In the genomic region with DNA sequence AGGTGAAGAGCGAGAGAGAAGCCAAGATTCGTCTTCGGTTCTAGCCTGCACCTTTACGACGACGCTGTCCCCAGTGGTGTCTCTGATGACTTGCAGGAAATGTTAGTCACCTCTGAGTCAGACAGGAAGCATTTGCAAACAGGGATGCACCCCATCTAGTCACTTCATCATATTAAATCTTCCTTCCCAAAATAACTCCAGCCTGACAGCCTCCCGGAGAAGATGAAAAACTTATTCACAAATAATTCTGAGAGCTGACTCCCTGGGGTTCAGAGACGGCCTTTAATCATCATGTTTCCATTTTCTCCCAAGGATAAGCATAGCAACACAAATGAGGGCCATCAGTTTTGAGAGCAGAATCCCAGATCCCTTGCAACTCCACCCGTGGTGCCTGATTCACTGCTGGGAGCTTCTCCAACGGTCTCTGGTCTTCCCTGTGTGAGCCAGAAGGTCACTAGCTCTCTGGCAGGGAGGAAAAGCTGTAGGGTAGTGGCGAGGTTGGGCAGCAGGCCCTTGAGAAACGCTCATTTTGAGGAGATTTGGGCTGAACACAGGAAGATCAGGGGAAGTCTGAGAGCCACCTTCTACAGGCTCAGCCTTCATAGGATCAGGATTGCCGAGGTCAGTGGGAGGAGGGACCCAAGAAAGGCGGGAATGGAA, we compare ENCODE assay signal across 9 mouse cellular contexts. TPM values are rescaled to one million over a fixed set of nuclear protein-coding genes. Genes with fewer than 3 reads are reported as not detected.
DNase-seq lines count a peak whose midpoint lies in the region; ATAC-seq lines count a peak whose summit lies in the region.
"Had no signal": no experiment of that assay in that cellular context is flagged by ENCODE, and none has a peak within 500 bp of the region (broad histone marks: within the 10 kb centered on the region; RNA-seq: fewer than 3 reads in every experiment).

No protein-coding gene starts in this region.

- peak; percentile 35 for DNase-seq in gastrocnemius, adult 18-20 months (ENCODE audit: low spot score)
- no peak for DNase-seq in gastrocnemius, postnatal 10 days
- DNase-seq in urinary bladder, postnatal 25 days (ENCODE audit: low spot score), result peak; percentile 5
- DNase-seq in urinary bladder, adult 2 months (ENCODE audit: low spot score), result no peak
- DNase-seq in cerebellum, adult 9-10 months, result peak; percentile 58
- DNase-seq in embryo, embryonic 11 days, result no peak
- no peak for DNase-seq in ovary, postnatal 10 days (ENCODE audit: low spot score)
- DNase-seq: left cerebral cortex, postnatal 4 days had no signal

- ATAC-seq in monocyte, adult 5-6 weeks (replicated peaks; ENCODE audit: insufficient number of reproducible peaks, low FRiP score, low TSS enrichment, poor library complexity, severe bottlenecking), result no peak

RNA-seq across cellular contexts. Expression of a gene that starts 56.5 kb away (rescaled TPM):
- under 1 TPM; 0.27 to 0.33 TPM for total RNA-seq in gastrocnemius, adult 18-20 months (2021)
- 1 to 10 TPM; 1.2 to 1.5 TPM for total RNA-seq in gastrocnemius, postnatal 10 days (2021)
- polyA plus RNA-seq in urinary bladder, adult 2 months (2012; rRNA removed), result 3.3 and 3.7 TPM in 2 replicates
- 10.6 to 16.0 TPM (median 11.7 TPM) in 3 replicates for total RNA-seq in monocyte, adult 5-6 weeks (2017)

Comparison
In these comparisons a context has a peak if more than half of its experiments do, and no peak if none do; other contexts are left out.
1. DNase-seq: peak in gastrocnemius, adult 18-20 months (single experiment), urinary bladder, postnatal 25 days (single experiment) and cerebellum, adult 9-10 months (single experiment); none in gastrocnemius, postnatal 10 days (single experiment), urinary bladder, adult 2 months (single experiment), embryo, embryonic 11 days (single experiment) and ovary, postnatal 10 days (single experiment).